In the genomic region with DNA sequence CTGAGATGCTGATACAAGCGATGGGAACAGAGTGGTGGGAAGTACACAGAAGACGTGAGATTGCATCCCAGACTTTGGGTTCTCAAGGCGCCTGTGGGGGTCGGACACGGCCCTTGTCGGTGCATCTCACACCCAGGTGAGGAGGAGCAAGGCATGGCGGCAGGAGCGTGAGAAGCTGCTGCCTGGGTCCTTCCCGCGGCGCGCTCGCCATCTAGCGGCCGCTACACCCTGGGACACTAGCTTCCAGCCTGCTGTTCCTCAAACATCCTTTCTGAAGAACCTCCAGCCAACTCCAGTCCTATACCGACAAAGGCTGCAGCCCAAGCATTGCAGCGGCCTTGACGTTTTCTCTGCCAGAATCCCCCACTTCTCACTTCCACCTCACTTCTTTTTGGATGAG, we compare ENCODE assay signal across 8 mouse cellular contexts. TPM values are rescaled to one million over a fixed set of nuclear protein-coding genes. Genes with fewer than 3 reads are reported as not detected.
DNase-seq lines count a peak whose midpoint lies in the region; ATAC-seq and TF ChIP-seq lines count a peak whose summit lies in the region.

No protein-coding gene starts in this region.

- H3K9ac ChIP-seq in forebrain, embryonic 15.5 days (replicated peaks) = peak overlapping the region; percentile 31; the same call in 1 of the 2 replicates
- H3K9ac ChIP-seq in intestine, embryonic 15.5 days = no peak overlapping the region
- peak overlapping the region; percentile 40; the same call in 1 of the 2 replicates for H3K9ac ChIP-seq in neural tube, embryonic 15.5 days (replicated peaks)

- peak overlapping the region; percentile 57 for H3K4me2 ChIP-seq in forebrain, embryonic 15.5 days (replicated peaks)
- H3K4me2 ChIP-seq in intestine, embryonic 15.5 days (replicated peaks) = peak overlapping the region; percentile 52
- H3K4me2 ChIP-seq in neural tube, embryonic 15.5 days = peak overlapping the region; percentile 62

- ATAC-seq in forebrain, embryonic 15.5 days (replicated peaks) = peak; percentile 86
- ATAC-seq in intestine, embryonic 15.5 days = peak; percentile 90
- peak; percentile 91 for ATAC-seq in neural tube, embryonic 15.5 days (ENCODE audit: low FRiP score)

- TF ChIP-seq CTCF in testis, adult 2 months (IDR thresholded peaks at IDR 0.05; ENCODE audit: control insufficient read depth, insufficient read depth, insufficient replicate concordance, low read depth, low read length) = peak; percentile 76; the same call in 1 of the 2 replicates
- peak; percentile 75 for TF ChIP-seq CTCF in lung, adult 2 months (IDR thresholded peaks at IDR 0.05; ENCODE audit: insufficient read depth, low read length)

- no peaks in the 10 kb centered on the region for H3K36me3 ChIP-seq in testis, adult 2 months (ENCODE audit: control insufficient read depth, insufficient read depth, low read length)
- no peaks in the 10 kb centered on the region for H3K36me3 ChIP-seq in forebrain, embryonic 15.5 days
- no peaks in the 10 kb centered on the region for H3K36me3 ChIP-seq in intestine, embryonic 15.5 days
- H3K36me3 ChIP-seq in neural tube, embryonic 15.5 days = no peaks in the 10 kb centered on the region

- no peak for DNase-seq in testis, postnatal 14 days (ENCODE audit: low spot score)
- peak; percentile 78 to 83 for DNase-seq in cerebellum, adult 18-20 months
- DNase-seq in lung, adult 2 months = peak; percentile 53
- DNase-seq in urinary bladder, postnatal 25 days (ENCODE audit: low spot score) = no peak

- H3K27ac ChIP-seq in testis, adult 2 months (ENCODE audit: control insufficient read depth, insufficient read depth, low read depth, low read length) = no peak overlapping the region
- H3K27ac ChIP-seq in forebrain, embryonic 15.5 days (replicated peaks) = no peak overlapping the region
- no peak overlapping the region for H3K27ac ChIP-seq in intestine, embryonic 15.5 days
- H3K27ac ChIP-seq in neural tube, embryonic 15.5 days (replicated peaks) = no peak overlapping the region

- WGBS in forebrain, embryonic 15.5 days = under 1% methylated on average over 18 of the region's 18 CpGs
- 1% methylated on average over 18 of the region's 18 CpGs for WGBS in intestine, embryonic 15.5 days
- WGBS in lung, adult 2 months = 2% methylated on average over 18 of the region's 18 CpGs
- under 1% methylated on average over 18 of the region's 18 CpGs for WGBS in neural tube, embryonic 15.5 days

- TF ChIP-seq POLR2A in testis, adult 2 months (IDR thresholded peaks at IDR 0.05; ENCODE audit: control insufficient read depth, low read depth, low read length) = no peak
- no peak for TF ChIP-seq POLR2A in lung, adult 2 months (IDR thresholded peaks at IDR 0.05; ENCODE audit: borderline replicate concordance, extremely low read depth, low read depth, low read length)

- no peak overlapping the region; the same call in 1 of the 2 replicates for H3K4me3 ChIP-seq in testis, adult 2 months (ENCODE audit: control insufficient read depth, low read depth, low read length)
- H3K4me3 ChIP-seq in forebrain, embryonic 15.5 days = peak overlapping the region; percentile 32
- no peak overlapping the region for H3K4me3 ChIP-seq in intestine, embryonic 15.5 days (replicated peaks)
- no peak overlapping the region for H3K4me3 ChIP-seq in lung, adult 2 months (replicated peaks; ENCODE audit: extremely low read depth, low read depth, low read length)
- peak overlapping the region; percentile 33 for H3K4me3 ChIP-seq in neural tube, embryonic 15.5 days (replicated peaks)

- no peaks in the 10 kb centered on the region for H3K9me3 ChIP-seq in forebrain, embryonic 15.5 days
- no peaks in the 10 kb centered on the region for H3K9me3 ChIP-seq in intestine, embryonic 15.5 days
- no peaks in the 10 kb centered on the region for H3K9me3 ChIP-seq in neural tube, embryonic 15.5 days (replicated peaks)

- peaks cover 4% of the 10 kb centered on the region for H3K4me1 ChIP-seq in testis, adult 2 months (ENCODE audit: control insufficient read depth, insufficient read depth, low read length)
- peaks cover 8% of the 10 kb centered on the region for H3K4me1 ChIP-seq in forebrain, embryonic 15.5 days
- peaks cover 14% of the 10 kb centered on the region for H3K4me1 ChIP-seq in intestine, embryonic 15.5 days (replicated peaks)
- H3K4me1 ChIP-seq in lung, adult 2 months (ENCODE audit: control insufficient read depth, insufficient read depth, low read length) = 0 out of 2 replicates have a peak, but pooled peaks cover 2% of the 10 kb centered on the region
- peaks cover 8% of the 10 kb centered on the region for H3K4me1 ChIP-seq in neural tube, embryonic 15.5 days

- H3K27me3 ChIP-seq in testis, adult 2 months (ENCODE audit: control insufficient read depth, insufficient read depth, low read length) = no peaks in the 10 kb centered on the region
- no peaks in the 10 kb centered on the region for H3K27me3 ChIP-seq in forebrain, embryonic 15.5 days
- no peaks in the 10 kb centered on the region for H3K27me3 ChIP-seq in intestine, embryonic 15.5 days (replicated peaks)
- no peaks in the 10 kb centered on the region; the same call in 1 of the 2 replicates for H3K27me3 ChIP-seq in neural tube, embryonic 15.5 days (replicated peaks)

RNA-seq across cellular contexts. Expression of a gene that starts 1.0 kb away (rescaled TPM):
- polyA plus RNA-seq in testis, adult 2 months (2012; rRNA removed) = 27.1 and 29.7 TPM in 2 replicates
- 8.1 and 8.9 TPM in 2 replicates for polyA plus RNA-seq in forebrain, embryonic 15.5 days (2015; fragmentation: Nextera tagmentation; extraction: Ambion mirVana)
- polyA plus RNA-seq in intestine, embryonic 15.5 days (2015; fragmentation: Nextera tagmentation; extraction: Ambion mirVana) = 4.5 and 5.3 TPM in 2 replicates
- polyA plus RNA-seq in lung, adult 2 months (2012; rRNA removed) = 2.5 and 2.9 TPM in 2 replicates
- polyA plus RNA-seq in neural tube, embryonic 15.5 days (2015; fragmentation: Nextera tagmentation; extraction: Ambion mirVana) = 15.7 and 17.2 TPM in 2 replicates

RNA-seq across cellular contexts. Expression of a gene that starts 7.7 kb away (rescaled TPM):
- polyA plus RNA-seq in testis, adult 2 months (2012; rRNA removed) = 9.4 and 12.0 TPM in 2 replicates
- 36.3 and 39.9 TPM in 2 replicates for polyA plus RNA-seq in forebrain, embryonic 15.5 days (2015; fragmentation: Nextera tagmentation; extraction: Ambion mirVana)
- 61.7 and 62.6 TPM in 2 replicates for polyA plus RNA-seq in intestine, embryonic 15.5 days (2015; fragmentation: Nextera tagmentation; extraction: Ambion mirVana)
- 21.3 and 31.7 TPM in 2 replicates for polyA plus RNA-seq in lung, adult 2 months (2012; rRNA removed)
- 44.3 and 45.1 TPM in 2 replicates for polyA plus RNA-seq in neural tube, embryonic 15.5 days (2015; fragmentation: Nextera tagmentation; extraction: Ambion mirVana)

RNA-seq across cellular contexts. Expression of a gene that starts 16.8 kb away (rescaled TPM):
- polyA plus RNA-seq in testis, adult 2 months (2012; rRNA removed) = 106 and 110 TPM in 2 replicates
- polyA plus RNA-seq in forebrain, embryonic 15.5 days (2015; fragmentation: Nextera tagmentation; extraction: Ambion mirVana) = 82.1 and 85.1 TPM in 2 replicates
- polyA plus RNA-seq in intestine, embryonic 15.5 days (2015; fragmentation: Nextera tagmentation; extraction: Ambion mirVana) = 102 and 106 TPM in 2 replicates
- polyA plus RNA-seq in lung, adult 2 months (2012; rRNA removed) = 72.6 and 75.9 TPM in 2 replicates
- 71.3 and 98.0 TPM in 2 replicates for polyA plus RNA-seq in neural tube, embryonic 15.5 days (2015; fragmentation: Nextera tagmentation; extraction: Ambion mirVana)

RNA-seq across cellular contexts. Expression of a gene that starts 23.1 kb away (rescaled TPM):
- polyA plus RNA-seq in testis, adult 2 months (2012; rRNA removed) = 318 and 384 TPM in 2 replicates
- polyA plus RNA-seq in forebrain, embryonic 15.5 days (2015; fragmentation: Nextera tagmentation; extraction: Ambion mirVana) = 559 and 575 TPM in 2 replicates
- polyA plus RNA-seq in intestine, embryonic 15.5 days (2015; fragmentation: Nextera tagmentation; extraction: Ambion mirVana) = 1,038 and 1,157 TPM in 2 replicates
- 152 and 189 TPM in 2 replicates for polyA plus RNA-seq in lung, adult 2 months (2012; rRNA removed)
- polyA plus RNA-seq in neural tube, embryonic 15.5 days (2015; fragmentation: Nextera tagmentation; extraction: Ambion mirVana) = 730 and 802 TPM in 2 replicates

RNA-seq across cellular contexts. Expression of a gene that starts 23.5 kb away (rescaled TPM):
- polyA plus RNA-seq in testis, adult 2 months (2012; rRNA removed) = 4.3 and 5.0 TPM in 2 replicates
- polyA plus RNA-seq in forebrain, embryonic 15.5 days (2015; fragmentation: Nextera tagmentation; extraction: Ambion mirVana) = 413 and 445 TPM in 2 replicates
- polyA plus RNA-seq in intestine, embryonic 15.5 days (2015; fragmentation: Nextera tagmentation; extraction: Ambion mirVana) = 14.2 and 14.8 TPM in 2 replicates
- 80.1 and 96.2 TPM in 2 replicates for polyA plus RNA-seq in lung, adult 2 months (2012; rRNA removed)
- polyA plus RNA-seq in neural tube, embryonic 15.5 days (2015; fragmentation: Nextera tagmentation; extraction: Ambion mirVana) = 60.3 and 70.5 TPM in 2 replicates

Comparison
In these comparisons a context has a peak if more than half of its experiments do, and no peak if none do; other contexts are left out.
1. H3K4me3 ChIP-seq: peak in forebrain, embryonic 15.5 days (single experiment) and neural tube, embryonic 15.5 days (single experiment); none in testis, adult 2 months (single experiment), intestine, embryonic 15.5 days (single experiment) and lung, adult 2 months (single experiment).
2. DNase-seq: peak in cerebellum, adult 18-20 months (2 of 2) and lung, adult 2 months (single experiment); none in testis, postnatal 14 days (single experiment) and urinary bladder, postnatal 25 days (single experiment).
3. Peak in every context shown above with its lines, with median percentiles within 50 percentile points of each other: ATAC-seq and H3K4me2 ChIP-seq.